In the genomic region with DNA sequence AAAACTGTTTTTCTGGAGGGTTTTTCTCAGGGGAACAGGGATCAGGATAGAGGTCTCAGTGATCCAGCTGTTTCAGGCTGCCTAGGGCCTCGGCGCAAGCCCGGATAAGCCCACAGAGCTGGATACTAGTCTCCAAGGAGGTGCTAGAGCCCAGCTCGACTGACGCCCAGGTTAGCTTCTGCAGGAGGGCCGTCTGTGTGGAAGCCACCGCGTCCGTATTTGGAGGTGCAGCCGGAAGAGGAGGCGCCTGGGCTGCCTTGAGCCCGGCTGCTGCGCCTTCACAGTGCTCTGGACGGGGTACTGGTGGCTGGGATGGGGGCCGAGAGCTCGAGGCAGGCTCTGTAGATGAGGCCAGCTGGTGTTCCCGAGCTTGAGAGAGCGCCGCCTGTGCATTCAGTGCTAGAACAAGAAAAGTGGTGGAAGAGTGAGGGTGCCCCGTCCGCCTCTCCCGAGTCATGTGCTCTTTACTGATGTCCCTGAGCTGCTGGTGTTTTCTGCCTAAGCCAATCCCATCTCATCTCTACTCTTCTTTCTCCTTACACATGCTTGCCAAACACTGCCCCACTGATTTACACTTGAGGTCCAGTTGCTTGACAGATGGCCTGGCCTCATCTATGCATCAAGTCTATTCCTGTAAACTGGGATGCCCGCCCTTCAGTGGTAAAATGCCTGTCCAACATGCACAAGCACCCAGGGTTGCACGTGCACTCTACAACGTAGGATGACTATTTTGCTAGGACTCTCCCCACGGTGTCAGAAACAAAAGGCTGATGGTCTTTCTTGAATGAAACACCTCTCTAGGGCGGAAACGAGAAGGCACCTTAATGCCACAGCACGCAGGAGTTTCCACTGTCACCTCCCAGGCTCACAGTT, we compare ENCODE assay signal across 9 mouse cellular contexts. TPM values are rescaled to one million over a fixed set of nuclear protein-coding genes. Genes with fewer than 3 reads are reported as not detected.
DNase-seq lines count a peak whose midpoint lies in the region; ATAC-seq lines count a peak whose summit lies in the region.
"Had no signal": no experiment of that assay in that cellular context is flagged by ENCODE, and none has a peak within 500 bp of the region (broad histone marks: within the 10 kb centered on the region; RNA-seq: fewer than 3 reads in every experiment).

No protein-coding gene starts in this region.

- 73% methylated on average over 29 of the region's 29 CpGs for WGBS in embryonic facial prominence, embryonic 12.5 days
- WGBS in hindbrain, embryonic 15.5 days, result 73% methylated on average over 29 of the region's 29 CpGs

- peaks cover 44% of the 10 kb centered on the region for H3K4me1 ChIP-seq in embryonic facial prominence, embryonic 12.5 days
- peaks cover 56% of the 10 kb centered on the region for H3K4me1 ChIP-seq in hindbrain, embryonic 15.5 days (replicated peaks)

- peak; percentile 49 to 59 for DNase-seq in right cerebral cortex, postnatal 10 days (ENCODE audit: low spot score in 2 of 2)
- DNase-seq in right cerebral cortex, adult 18-20 months, result no peak
- peak; percentile 50 for DNase-seq in lung, postnatal 36 days
- DNase-seq in embryo, embryonic 10.5 days (ENCODE audit: low spot score), result no peak
- no peak for DNase-seq in layer of hippocampus, adult 8-10 months (ENCODE audit: low spot score in 2 of 2)
- no peak for DNase-seq in urinary bladder, postnatal 25 days (ENCODE audit: low spot score)

- peak overlapping the region; percentile 89 for H3K4me3 ChIP-seq in embryonic facial prominence, embryonic 12.5 days
- peak overlapping the region; percentile 81 for H3K4me3 ChIP-seq in hindbrain, embryonic 15.5 days

- peak overlapping the region; percentile 97 for H3K4me2 ChIP-seq in embryonic facial prominence, embryonic 12.5 days (replicated peaks)
- peak overlapping the region; percentile 97 for H3K4me2 ChIP-seq in hindbrain, embryonic 15.5 days

- no peaks in the 10 kb centered on the region for H3K36me3 ChIP-seq in embryonic facial prominence, embryonic 12.5 days
- no peaks in the 10 kb centered on the region for H3K36me3 ChIP-seq in hindbrain, embryonic 15.5 days

- H3K27me3 ChIP-seq in embryonic facial prominence, embryonic 12.5 days, result 0 out of 2 replicates have a peak, but pooled peaks cover 2% of the 10 kb centered on the region
- H3K27me3 ChIP-seq in hindbrain, embryonic 15.5 days, result no peaks in the 10 kb centered on the region

- no peak for ATAC-seq in embryonic facial prominence, embryonic 12.5 days (ENCODE audit: insufficient number of reproducible peaks, insufficient read depth, low FRiP score, low TSS enrichment)
- ATAC-seq in hindbrain, embryonic 15.5 days (ENCODE audit: low FRiP score, low read depth), result no peak

- H3K27ac ChIP-seq in embryonic facial prominence, embryonic 12.5 days, result no peak overlapping the region
- no peak overlapping the region for H3K27ac ChIP-seq in hindbrain, embryonic 15.5 days (replicated peaks)

- H3K9me3 ChIP-seq in embryonic facial prominence, embryonic 12.5 days, result no peaks in the 10 kb centered on the region
- H3K9me3 ChIP-seq in hindbrain, embryonic 15.5 days, result no peaks in the 10 kb centered on the region

- peak overlapping the region; percentile 75 for H3K9ac ChIP-seq in embryonic facial prominence, embryonic 12.5 days
- peak overlapping the region; percentile 73 for H3K9ac ChIP-seq in hindbrain, embryonic 15.5 days

RNA-seq across cellular contexts. Expression of a gene that starts 1.1 kb away (rescaled TPM):
- polyA plus RNA-seq in embryonic facial prominence, embryonic 12.5 days (2016; fragmentation: Nextera tagmentation; extraction: Ambion mirVana), result 143 and 150 TPM in 2 replicates
- 139 and 149 TPM in 2 replicates for polyA plus RNA-seq in hindbrain, embryonic 15.5 days (2015; fragmentation: Nextera tagmentation; extraction: Ambion mirVana)
- total RNA-seq in layer of hippocampus, adult 8-10 months (2022), result 10 to 100 TPM; 22.5 to 31.3 (median 27.4) TPM

RNA-seq across cellular contexts. Expression of a gene that starts 4.4 kb away (rescaled TPM):
- polyA plus RNA-seq in embryonic facial prominence, embryonic 12.5 days (2016; fragmentation: Nextera tagmentation; extraction: Ambion mirVana), result 14.4 TPM in 2 replicates
- 15.5 and 19.7 TPM in 2 replicates for polyA plus RNA-seq in hindbrain, embryonic 15.5 days (2015; fragmentation: Nextera tagmentation; extraction: Ambion mirVana)
- 10 to 100 TPM; 12.4 to 17.8 (median 16.4) TPM for total RNA-seq in layer of hippocampus, adult 8-10 months (2022)

RNA-seq across cellular contexts. Expression of a gene that starts 10.2 kb away (rescaled TPM):
- 25.3 and 27.0 TPM in 2 replicates for polyA plus RNA-seq in embryonic facial prominence, embryonic 12.5 days (2016; fragmentation: Nextera tagmentation; extraction: Ambion mirVana)
- polyA plus RNA-seq in hindbrain, embryonic 15.5 days (2015; fragmentation: Nextera tagmentation; extraction: Ambion mirVana), result 15.2 and 17.2 TPM in 2 replicates
- total RNA-seq in layer of hippocampus, adult 8-10 months (2022), result 10 to 100 TPM; 30.4 to 40.5 (median 33.1) TPM

RNA-seq across cellular contexts. Expression of a gene that starts 26.4 kb away (rescaled TPM):
- 0.24 TPM in 1 of 2 replicates, not detected in the other for polyA plus RNA-seq in embryonic facial prominence, embryonic 12.5 days (2016; fragmentation: Nextera tagmentation; extraction: Ambion mirVana)
- polyA plus RNA-seq in hindbrain, embryonic 15.5 days (2015; fragmentation: Nextera tagmentation; extraction: Ambion mirVana), result 0.14 and 0.30 TPM in 2 replicates
- total RNA-seq in layer of hippocampus, adult 8-10 months (2022), result under 1 TPM in 1 of 4 experiments, not detected in 3; 0.43 TPM
- total RNA-seq: common myeloid progenitor, adult 5-6 weeks had no signal

RNA-seq across cellular contexts. Expression of a gene that starts 40.7 kb away (rescaled TPM):
- polyA plus RNA-seq in embryonic facial prominence, embryonic 12.5 days (2016; fragmentation: Nextera tagmentation; extraction: Ambion mirVana), result 78.8 and 80.0 TPM in 2 replicates
- 79.7 and 92.6 TPM in 2 replicates for polyA plus RNA-seq in hindbrain, embryonic 15.5 days (2015; fragmentation: Nextera tagmentation; extraction: Ambion mirVana)
- total RNA-seq in layer of hippocampus, adult 8-10 months (2022), result 10 to 100 TPM; 77.7 to 94.4 (median 88.1) TPM

Comparison
In these comparisons a context has a peak if more than half of its experiments do, and no peak if none do; other contexts are left out.
1. DNase-seq: peak in right cerebral cortex, postnatal 10 days (2 of 2) and lung, postnatal 36 days (single experiment); none in right cerebral cortex, adult 18-20 months (single experiment), embryo, embryonic 10.5 days (single experiment), layer of hippocampus, adult 8-10 months (0 of 2) and urinary bladder, postnatal 25 days (single experiment).